Mouse (Mus musculus) adrenal gland, adult (tissue): ENCODE measurements around the gene AC134908.4.

Experiments
- DNase-seq, 2 experiments: peaks; one replicate each; pipeline ENCODE4 v3.0.0; 2022 to 2023; ENCODE audit warnings: low spot score in 1 of 2; ENCODE audit not compliant: inconsistent age in 2 of 2

Gene AC134908.4

GRCm38 (mm10) chr17:25795609-25796092, at the start of gene AC134908.4:
TSS of gene AC134908.4 (minus strand) at chr17:25795659.
- DNase-seq: peak; percentile 52 to 60

DNA sequence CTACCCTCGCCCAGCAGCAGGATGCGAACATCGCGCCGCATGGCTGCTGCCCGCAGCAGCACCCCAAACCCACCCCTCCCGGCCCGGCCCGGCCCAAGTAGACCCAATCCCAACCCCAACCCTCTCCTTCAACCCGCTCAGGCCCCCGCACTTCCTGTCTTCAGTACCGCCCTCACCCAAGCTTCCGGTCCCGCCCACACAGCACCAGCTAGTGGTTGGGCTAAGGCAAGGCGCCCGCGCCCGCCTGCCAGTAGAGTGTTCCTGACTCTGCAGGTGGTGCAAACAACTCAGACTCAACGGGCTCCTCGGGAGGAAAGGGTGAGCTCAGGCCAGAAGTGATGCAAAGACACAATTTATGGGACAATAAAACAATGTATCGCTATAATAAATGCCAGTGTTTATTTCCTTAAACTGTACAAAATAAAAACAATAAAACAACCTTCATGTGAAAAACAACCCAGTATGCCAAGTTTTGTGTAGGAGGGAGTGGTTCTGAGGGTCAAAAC, 49.0 kb upstream of the AC134908.4 start, which contains the start of gene Rhot2:
TSS of gene Rhot2 (minus strand) at position 456 of the 506 bp plus-strand sequence.
- DNase-seq: peak; percentile 96 to 98

DNA sequence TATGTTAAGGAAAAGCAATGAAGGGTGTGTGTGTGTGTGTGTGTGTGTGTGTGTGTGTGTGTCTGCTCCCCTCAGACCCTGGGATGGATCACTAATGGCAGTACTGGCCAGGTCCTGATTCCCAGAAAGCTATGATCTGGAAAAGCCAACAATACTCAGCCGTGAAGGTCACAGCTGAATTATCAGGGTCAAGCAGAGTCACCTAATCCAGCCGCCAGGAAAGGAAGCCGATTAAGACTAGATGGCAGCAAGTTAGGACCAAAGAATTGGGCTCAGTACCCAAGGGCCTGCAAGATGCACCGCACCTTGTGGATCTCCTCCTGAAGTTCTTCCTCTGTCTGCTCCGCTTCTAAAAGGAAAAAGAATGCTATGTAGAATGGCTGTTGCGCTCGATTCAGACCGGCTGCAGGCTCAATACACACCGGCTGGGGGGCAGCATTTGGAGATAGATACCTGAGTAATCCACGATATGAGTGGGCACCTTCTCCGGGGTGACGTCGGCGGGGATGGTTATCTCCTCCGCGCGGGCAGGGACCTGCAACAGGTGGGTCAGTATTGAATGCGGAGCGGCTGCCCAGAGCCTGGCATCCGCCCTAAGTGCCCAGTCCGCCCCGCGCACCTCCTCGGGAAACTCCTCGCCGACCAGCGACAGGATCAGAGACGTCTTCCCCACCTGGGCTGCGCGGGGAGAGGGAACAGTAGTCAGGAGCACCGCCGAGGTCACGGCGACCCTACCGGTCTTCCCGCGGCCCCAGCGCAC, 48.4 kb upstream of the AC134908.4 start:
- peak in 1 of 2 experiments; percentile 84 for DNase-seq

DNA sequence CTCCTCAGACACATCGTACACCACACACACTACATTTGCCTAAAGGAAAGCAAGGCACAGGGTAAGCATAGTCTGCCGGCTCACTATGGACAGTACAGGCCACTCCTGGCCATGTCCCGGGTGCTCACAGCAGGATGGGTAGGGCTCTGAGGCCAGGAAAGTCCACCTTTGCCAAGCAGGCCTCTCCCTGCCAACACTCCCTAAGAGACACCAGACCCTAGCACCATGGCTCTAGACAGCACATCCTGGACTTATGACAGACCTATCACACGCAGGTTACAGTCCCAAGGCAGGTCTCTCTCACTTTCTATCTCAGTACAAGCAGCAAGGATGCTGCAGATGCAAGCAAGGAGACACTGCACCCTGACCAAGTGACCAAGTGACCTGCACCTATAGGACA, 47.7 kb upstream of the AC134908.4 start:
- DNase-seq: no peak

DNA sequence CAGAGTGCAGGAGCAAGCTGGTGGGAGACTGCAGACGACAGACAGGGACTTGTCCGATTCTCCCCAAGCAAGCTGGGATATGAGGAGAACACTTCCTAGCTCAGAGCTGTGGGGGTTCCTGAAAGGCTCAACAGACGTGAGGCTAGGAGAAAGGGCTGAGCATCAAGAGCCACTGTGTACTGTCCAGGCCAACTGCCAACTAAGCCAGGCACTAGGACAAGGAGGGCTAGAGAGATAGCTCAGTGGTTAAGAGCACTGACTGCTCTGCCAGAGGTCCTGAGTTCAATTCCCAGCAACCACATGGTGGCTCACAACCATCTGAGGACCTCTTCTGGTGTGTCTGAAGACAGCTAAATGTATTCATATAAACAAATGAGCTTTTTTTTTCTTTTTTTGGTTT, 47.0 kb upstream of the AC134908.4 start:
- no peak for DNase-seq

GRCm38 (mm10) chr17:25841117-25841880, 45.8 kb upstream of the AC134908.4 start, which contains the start of gene Gm20683:
TSS of gene Gm20683 (minus strand) at chr17:25841763.
- peak in 1 of 2 experiments; percentile 14 for DNase-seq

GRCm38 (mm10) chr17:25840519-25840918, 45.1 kb upstream of the AC134908.4 start:
- no peak for DNase-seq

DNA sequence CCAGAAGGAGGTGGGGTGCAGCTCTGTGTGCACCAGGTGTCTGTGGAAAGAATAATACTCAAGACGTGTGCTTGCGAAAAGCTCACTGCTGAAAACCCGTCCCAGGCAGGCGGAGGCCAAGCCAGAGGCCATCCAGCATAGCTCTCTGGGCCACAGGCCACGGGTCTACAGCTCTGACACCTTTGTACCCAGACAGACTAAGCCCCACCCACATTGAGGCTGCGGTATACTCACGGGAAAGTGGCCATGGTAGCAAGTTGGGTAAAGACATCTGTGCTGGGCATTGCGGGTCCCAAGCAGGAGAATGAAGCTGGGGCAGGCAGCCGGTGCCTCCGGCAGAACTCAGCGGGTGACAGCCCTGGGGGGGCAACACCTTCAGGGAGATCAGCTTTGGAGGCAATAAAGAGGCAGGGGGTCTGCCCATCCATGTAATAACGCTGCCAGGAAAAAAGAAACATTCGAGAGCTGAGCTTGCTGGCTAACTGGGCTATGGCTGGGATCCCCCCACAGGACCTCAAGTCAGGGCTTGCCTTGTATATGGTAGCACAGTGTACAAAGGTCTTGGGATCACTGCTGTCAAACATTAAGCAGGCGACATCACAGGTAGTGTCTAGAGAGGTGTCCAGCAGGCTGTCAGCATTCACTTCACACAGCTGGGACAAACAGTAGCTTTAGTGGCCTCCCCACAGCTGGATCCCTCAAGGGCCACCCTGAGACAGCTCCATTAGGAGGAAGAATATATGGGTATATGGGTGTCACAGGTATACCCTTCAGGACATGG, 44.2 kb upstream of the AC134908.4 start:
- no peak for DNase-seq

GRCm38 (mm10) chr17:25838904-25839303, 43.4 kb upstream of the AC134908.4 start:
- DNase-seq: peak in 1 of 2 experiments; percentile 38

DNA sequence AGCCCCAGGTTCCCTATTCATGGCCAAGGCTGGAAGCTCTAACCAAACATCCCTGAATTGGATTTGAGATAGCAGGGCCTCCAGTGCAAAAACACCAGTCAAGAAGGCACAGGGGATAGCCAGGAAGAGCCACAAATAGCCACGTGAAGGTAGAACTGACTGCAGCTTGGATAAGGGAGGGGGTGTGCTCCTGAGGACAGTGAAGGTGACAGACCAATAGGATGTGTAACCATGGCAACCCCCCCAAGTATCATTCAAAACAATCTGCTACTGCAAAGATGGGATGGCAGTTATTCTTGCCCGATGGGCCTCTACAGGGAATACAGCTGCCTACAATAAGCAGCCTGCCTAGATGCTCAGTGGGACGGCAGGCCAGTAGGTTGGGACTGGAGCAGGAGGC, 42.1 kb upstream of the AC134908.4 start:
- DNase-seq: no peak

DNA sequence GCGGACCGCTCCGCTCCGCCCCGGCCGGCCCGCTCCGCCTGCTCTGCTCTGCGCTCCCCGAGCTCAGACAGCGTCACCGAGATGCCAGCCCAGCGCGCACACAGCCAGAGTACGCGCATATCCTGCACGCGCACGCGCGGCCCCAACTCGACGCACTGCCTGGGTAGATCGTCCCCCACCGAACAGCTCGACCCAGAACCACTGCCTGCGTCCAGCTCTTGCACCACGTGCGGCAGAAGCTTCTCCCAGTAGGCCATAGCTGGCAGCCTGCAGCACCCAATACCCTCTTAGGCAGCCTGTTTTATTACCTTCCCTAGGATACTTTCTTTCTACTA, 41.6 kb upstream of the AC134908.4 start, which contains the start of gene Rhbdl1:
TSS of gene Rhbdl1 (minus strand) at position 220 of the 335 bp plus-strand sequence.
- peak; percentile 92 to 95 for DNase-seq

DNA sequence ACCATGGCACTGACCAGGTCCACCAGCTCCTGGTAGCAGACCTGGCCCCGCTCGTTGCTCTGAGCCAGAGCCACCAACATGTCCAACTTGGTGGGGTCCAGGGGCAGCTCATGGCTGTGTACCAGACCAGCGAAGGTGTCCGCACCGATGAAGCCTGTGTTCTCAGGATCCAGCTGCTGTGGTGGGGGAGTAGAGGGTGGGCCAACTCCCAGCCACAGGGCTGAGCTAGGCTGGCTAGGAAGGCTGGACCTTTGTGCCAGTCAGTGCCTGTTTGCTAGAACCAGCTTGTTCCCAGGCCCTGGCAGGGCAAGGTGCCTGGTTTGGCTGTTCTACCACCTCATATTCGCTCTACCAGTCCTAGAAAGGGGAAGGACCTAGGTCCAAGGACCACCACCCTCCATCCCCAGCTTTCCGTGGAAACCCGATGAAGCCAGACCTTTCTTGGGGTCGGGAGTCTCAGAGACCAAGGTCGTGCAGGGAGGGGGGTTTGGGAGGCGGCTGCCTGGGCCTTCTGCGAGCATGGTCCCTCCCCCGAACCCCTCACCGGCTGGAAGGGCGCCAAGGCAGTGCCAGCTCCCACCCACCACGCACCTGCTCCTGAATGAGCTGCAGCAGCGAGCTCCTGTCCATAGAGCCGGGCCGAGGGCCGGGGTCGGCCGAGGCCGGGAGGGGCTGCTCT, 41.1 kb upstream of the AC134908.4 start:
- DNase-seq: no peak

DNA sequence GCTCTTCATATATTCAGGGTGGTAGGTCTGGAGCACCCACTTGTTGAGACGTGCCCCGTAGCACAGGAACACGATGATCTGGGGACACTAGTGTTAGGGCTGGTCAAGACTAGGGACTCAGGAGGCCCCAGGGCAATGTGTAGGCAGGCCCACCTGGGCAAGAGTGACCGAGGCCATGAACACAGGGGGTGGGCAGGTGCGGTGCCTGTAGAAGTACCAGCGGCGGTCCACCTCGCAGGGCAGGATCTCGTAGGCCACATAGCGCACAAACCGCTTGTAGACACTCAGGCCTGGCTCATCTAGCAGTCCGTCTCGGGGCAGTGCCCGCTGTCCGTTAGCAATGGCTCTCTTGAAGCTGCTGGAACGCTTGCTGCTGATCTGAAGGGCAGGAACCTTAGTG, 40.4 kb upstream of the AC134908.4 start:
- peak; percentile 39 to 66 for DNase-seq

- peak; percentile 46 to 54 for DNase-seq
These were observed 39.8 kb upstream of the AC134908.4 start for GRCm38 (mm10) chr17:25835301-25835700.

GRCm38 (mm10) chr17:25834595-25835222, 39.2 kb upstream of the AC134908.4 start:
- DNase-seq: peak; percentile 41 to 64

DNA sequence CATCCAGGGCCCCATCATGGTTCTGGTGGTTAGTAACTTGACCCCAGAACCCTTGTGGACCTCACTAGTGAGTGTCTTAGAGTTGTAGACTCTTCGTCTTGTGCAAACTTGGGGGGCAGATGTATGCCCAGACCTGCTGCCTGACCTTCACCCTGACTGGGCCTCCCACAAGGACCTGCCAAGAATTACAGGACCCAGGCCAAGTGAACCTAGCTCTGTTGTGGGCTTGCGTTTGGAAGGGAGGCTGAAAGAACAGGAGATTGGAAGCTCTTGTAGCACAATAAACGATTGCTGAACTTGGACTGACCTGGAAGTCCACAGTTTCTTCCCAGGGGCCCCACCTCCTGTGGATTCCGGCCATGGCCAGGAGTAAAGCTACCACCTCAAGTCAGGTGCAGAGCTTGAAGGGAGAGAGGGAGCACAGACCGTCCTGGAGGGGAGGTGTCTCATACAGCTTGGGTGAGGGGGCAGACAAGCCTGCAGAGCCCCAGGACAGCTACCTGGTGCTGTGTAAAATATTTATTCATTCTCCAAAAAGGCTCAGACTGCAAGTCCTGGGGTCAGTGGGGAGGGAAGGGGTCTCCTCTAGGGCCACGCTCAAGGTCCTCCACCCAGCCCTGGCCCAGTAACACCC, 38.6 kb upstream of the AC134908.4 start:
- peak; percentile 64 to 85 for DNase-seq

DNA sequence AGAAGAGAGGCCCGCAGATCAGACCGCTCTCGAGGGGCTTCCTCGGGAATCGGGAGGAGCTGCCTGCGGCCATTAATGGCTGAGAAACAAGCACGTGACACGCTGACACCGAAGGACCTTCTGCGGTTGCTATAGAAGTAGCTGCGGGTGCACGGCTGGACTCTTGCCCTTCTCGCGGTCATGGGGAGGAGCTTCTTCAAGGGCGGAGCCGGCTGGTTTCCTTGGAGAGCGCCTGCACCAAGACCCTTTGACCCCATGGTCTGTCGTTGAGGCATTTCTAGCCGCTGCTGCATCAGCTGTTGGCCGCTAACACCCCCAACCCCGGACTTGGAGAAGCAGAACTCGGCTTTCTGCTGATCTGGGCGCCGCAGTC, 37.8 kb upstream of the AC134908.4 start, which contains the start of gene Stub1:
TSS of gene Stub1 (minus strand) at position 114 of the 373 bp plus-strand sequence.
- peak; percentile 96 to 99 for DNase-seq

- peak; percentile 100 for DNase-seq
These were observed 37.2 kb upstream of the AC134908.4 start for GRCm38 (mm10) chr17:25832436-25833290.
